Mouse (Mus musculus): ENCODE results near the gene Pik3r2.

Pik3r2 gene

GRCm38 (mm10) chr8:70776496-70777444 lies at the start of gene Pik3r2:
Gene Pik3r2 (minus strand): TSS chr8:70776713.
- POLR2A ChIA-PET = interaction anchor here (0.6 to 12.9 kb wide), 82 partner anchors 8 to 794 kb away, joined by 3 to 163 read pairs (median 4); partner anchors contain the start of genes Arrdc2 (in 3 of the 4), Jund (in 3 of the 4), Mpv17l2 (in 3 of the 4) and Ell (in 2 of the 4)
- CTCF ChIA-PET = interaction anchor here in 2 of 4 experiments (1.0 to 2.0 kb wide), 6 partner anchors 10 to 68 kb away, joined by 3 to 8 read pairs (median 5); partner anchors contain the start of gene Mpv17l2 (in 1 of the 2)

GRCm38 (mm10) chr8:70825816-70826215 lies 49.3 kb upstream of the Pik3r2 start:
- CTCF ChIA-PET = interaction anchor here in 2 of 4 experiments (0.9 to 4.0 kb wide), 6 partner anchors 14 to 107 kb away, joined by 3 to 17 read pairs (median 4); partner anchors contain the start of genes Gm3336 (in 2 of the 2) and Arrdc2 (in 1 of the 2)
- POLR2A ChIA-PET = interaction anchor here (0.8 to 15.6 kb wide), 19 partner anchors 8 to 195 kb away, joined by 3 to 391 read pairs (median 4); partner anchors contain the start of genes Arrdc2 (in 4 of the 4) and Jund (in 1 of the 4)

- POLR2A ChIA-PET = interaction anchor here (0.6 to 15.6 kb wide), 12 partner anchors 10 to 70 kb away, joined by 3 to 391 read pairs (median 22); partner anchors contain the start of genes Arrdc2 (in 3 of the 4), Mpv17l2 (in 1 of the 4) and Rab3a (in 1 of the 4)
- CTCF ChIA-PET = interaction anchor here in 1 of 4 experiments (1.1 to 4.0 kb wide), 3 partner anchors 16 to 105 kb away, joined by 4 to 17 read pairs (median 5); partner anchors contain the start of genes Arrdc2 and Gm3336
These were observed 47.3 kb upstream of the Pik3r2 start for GRCm38 (mm10) chr8:70823802-70824201.

GRCm38 (mm10) chr8:70822594-70822993 lies 46.1 kb upstream of the Pik3r2 start:
- POLR2A ChIA-PET = interaction anchor here (0.8 to 15.6 kb wide), 24 partner anchors 12 to 295 kb away, joined by 3 to 391 read pairs (median 7); partner anchors contain the start of genes Arrdc2 (in 3 of the 4), Fkbp8 (in 1 of the 4), Kxd1 (in 1 of the 4) and Mast3 (in 1 of the 4)
- CTCF ChIA-PET = interaction anchor here in 2 of 4 experiments (1.0 to 4.1 kb wide), 14 partner anchors 17 to 211 kb away, joined by 3 to 64 read pairs (median 4); partner anchors contain the start of genes Arrdc2 (in 2 of the 2), Gm3336 (in 2 of the 2), Map1s (in 1 of the 2) and Pde4c (in 1 of the 2)

- CTCF ChIA-PET = interaction anchor here (0.7 to 4.1 kb wide), 34 partner anchors 12 to 549 kb away, joined by 3 to 64 read pairs (median 4); partner anchors contain the start of genes Arrdc2 (in 3 of the 4), Gm3336 (in 2 of the 4), Mast3 (in 2 of the 4) and Map1s (in 1 of the 4)
- POLR2A ChIA-PET = interaction anchor here (0.6 to 15.6 kb wide), 42 partner anchors 12 to 450 kb away, joined by 3 to 391 read pairs (median 5); partner anchors contain the start of genes Arrdc2 (in 4 of the 4), Rpl18a (in 3 of the 4), Jund (in 2 of the 4) and Lsm4 (in 2 of the 4)
These were observed 45.5 kb upstream of the Pik3r2 start for GRCm38 (mm10) chr8:70821992-70822391.

- CTCF ChIA-PET = interaction anchor here (0.6 to 4.1 kb wide), 41 partner anchors 12 to 591 kb away, joined by 3 to 64 read pairs (median 4); partner anchors contain the start of genes Arrdc2 (in 3 of the 4), Gm3336 (in 2 of the 4), Mast3 (in 2 of the 4) and Lsm4 (in 1 of the 4)
- POLR2A ChIA-PET = interaction anchor here (0.5 to 15.6 kb wide), 45 partner anchors 12 to 591 kb away, joined by 3 to 391 read pairs (median 5); partner anchors contain the start of genes Arrdc2 (in 4 of the 4), Rpl18a (in 3 of the 4), Jund (in 2 of the 4) and Lsm4 (in 2 of the 4)
These were observed 45.0 kb upstream of the Pik3r2 start for GRCm38 (mm10) chr8:70821399-70821962.

GRCm38 (mm10) chr8:70820101-70820935 lies 43.8 kb upstream of the Pik3r2 start:
- POLR2A ChIA-PET = interaction anchor here (0.5 to 15.6 kb wide), 93 partner anchors 8 to 849 kb away, joined by 3 to 391 read pairs (median 4); partner anchors contain the start of genes Arrdc2 (in 4 of the 4), Jund (in 3 of the 4), Mast3 (in 3 of the 4) and Rpl18a (in 3 of the 4)
- CTCF ChIA-PET = interaction anchor here (0.5 to 4.1 kb wide), 44 partner anchors 14 to 750 kb away, joined by 3 to 64 read pairs (median 4); partner anchors contain the start of genes Arrdc2 (in 2 of the 4), Gm3336 (in 1 of the 4), Lsm4 (in 1 of the 4) and Mast3 (in 1 of the 4)

GRCm38 (mm10) chr8:70816679-70817078 lies 40.2 kb upstream of the Pik3r2 start:
- ChIA-PET POLR2A (interaction anchor here in 3 of 4 experiments (0.9 to 15.6 kb wide), 15 partner anchors 9 to 118 kb away, joined by 3 to 391 read pairs (median 4); partner anchors contain the start of genes Arrdc2 (in 2 of the 3), Mast3 (in 2 of the 3), Il12rb1 (in 1 of the 3) and Jund (in 1 of the 3)), CTCF (interaction anchor here in 2 of 4 experiments (1.2 to 1.5 kb wide), 2 partner anchors 28 to 54 kb away, joined by 3 to 4 read pairs; no protein-coding TSS in a partner anchor)

- CTCF ChIA-PET = no interaction called here
- POLR2A ChIA-PET = interaction anchor here in 2 of 4 experiments (0.8 to 1.2 kb wide), 2 partner anchors 16 to 114 kb away, joined by 3 read pairs; partner anchors contain the start of gene Jund (in 1 of the 2)
These were observed 36.4 kb upstream of the Pik3r2 start for GRCm38 (mm10) chr8:70812885-70813284.

- POLR2A ChIA-PET = no interaction called here
- CTCF ChIA-PET = no interaction called here
These were observed 35.5 kb upstream of the Pik3r2 start for GRCm38 (mm10) chr8:70812055-70812454.

GRCm38 (mm10) chr8:70810962-70811680 lies 34.6 kb upstream of the Pik3r2 start:
- CTCF ChIA-PET = interaction anchor here in 2 of 4 experiments (1.0 to 1.4 kb wide), 2 partner anchors 34 kb away, joined by 3 to 4 read pairs; no protein-coding TSS in a partner anchor
- POLR2A ChIA-PET = interaction anchor here in 3 of 4 experiments (0.5 to 3.4 kb wide), 9 partner anchors 9 to 34 kb away, joined by 3 to 14 read pairs (median 7); partner anchors contain the start of genes Arrdc2 (in 2 of the 3) and Pik3r2 (in 2 of the 3)

GRCm38 (mm10) chr8:70808955-70809701 lies 32.6 kb upstream of the Pik3r2 start:
- ChIA-PET POLR2A (interaction anchor here in 3 of 4 experiments (0.5 to 3.4 kb wide), 11 partner anchors 11 to 424 kb away, joined by 3 to 14 read pairs (median 4); partner anchors contain the start of genes Arrdc2 (in 1 of the 3) and Mpv17l2 (in 1 of the 3)), CTCF (interaction anchor here in 2 of 4 experiments (0.8 kb wide), 2 partner anchors 12 to 30 kb away, joined by 3 read pairs; partner anchors contain the start of gene Arrdc2 (in 1 of the 2))

- ChIA-PET POLR2A (interaction anchor here in 3 of 4 experiments (0.5 to 3.4 kb wide), 9 partner anchors 8 to 423 kb away, joined by 3 to 14 read pairs (median 3); partner anchors contain the start of genes Arrdc2 (in 1 of the 3) and Mpv17l2 (in 1 of the 3)), CTCF (no interaction called here)
These were observed 31.7 kb upstream of the Pik3r2 start, which contains the start of gene Il12rb1 for GRCm38 (mm10) chr8:70808239-70808638. Gene Il12rb1 (plus strand): TSS chr8:70808449.

GRCm38 (mm10) chr8:70807304-70807703 lies 30.8 kb upstream of the Pik3r2 start:
- CTCF ChIA-PET = no interaction called here
- POLR2A ChIA-PET = interaction anchor here in 2 of 4 experiments (0.9 to 5.3 kb wide), 6 partner anchors 9 to 32 kb away, joined by 3 to 73 read pairs (median 4); partner anchors contain the start of gene Arrdc2 (in 1 of the 2)
